Mouse (Mus musculus) monocyte, adult 2 months (primary cell): ENCODE results near the gene BC016579.
A peak's percentile ranks its signal among the peaks of the same experiment; 100 is the strongest.

Source experiments
- DNase-seq, 2 experiments: peaks; one replicate each; pipeline ENCODE4 v3.0.0; 2022; ENCODE audit warnings: low spot score in 2 of 2, low read depth in 1 of 2

BC016579 gene

GRCm38 (mm10) chr16:45643944-45644343 lies 9.9 kb downstream of the BC016579 start:
- no peak for DNase-seq

- DNase-seq = no peak
Measured at GRCm38 (mm10) chr16:45641301-45641700, 12.6 kb downstream of the BC016579 start.

GRCm38 (mm10) chr16:45640070-45640762 lies 13.7 kb downstream of the BC016579 start:
- DNase-seq = no peak

- DNase-seq = no peak
Measured at GRCm38 (mm10) chr16:45635826-45636225, 18.0 kb downstream of the BC016579 start.

- no peak for DNase-seq
Measured at GRCm38 (mm10) chr16:45632420-45632819, 21.4 kb downstream of the BC016579 start.

GRCm38 (mm10) chr16:45630347-45630960 lies 23.4 kb downstream of the BC016579 start:
- peak in 1 of 2 experiments; percentile 37 for DNase-seq

- DNase-seq = no peak
Measured at GRCm38 (mm10) chr16:45629497-45630105, 24.3 kb downstream of the BC016579 start.

GRCm38 (mm10) chr16:45625342-45625741 lies 28.5 kb downstream of the BC016579 start:
- no peak for DNase-seq

- no peak for DNase-seq
Measured at GRCm38 (mm10) chr16:45624791-45625190, 29.1 kb downstream of the BC016579 start.

- no peak for DNase-seq
Measured at GRCm38 (mm10) chr16:45623230-45623629, 30.6 kb downstream of the BC016579 start.

- no peak for DNase-seq
Measured at GRCm38 (mm10) chr16:45619751-45620375, 34.0 kb downstream of the BC016579 start.

GRCm38 (mm10) chr16:45615944-45616343 lies 37.9 kb downstream of the BC016579 start:
- DNase-seq = no peak

- DNase-seq = no peak
Measured at GRCm38 (mm10) chr16:45613247-45613646, 40.6 kb downstream of the BC016579 start.

GRCm38 (mm10) chr16:45610267-45610666 lies 43.6 kb downstream of the BC016579 start, which contains the start of gene Gcsam:
TSS of gene Gcsam (plus strand) at chr16:45610380.
- DNase-seq = no peak

GRCm38 (mm10) chr16:45609300-45609699 lies 44.6 kb downstream of the BC016579 start:
- no peak for DNase-seq

GRCm38 (mm10) chr16:45608481-45608954 lies 45.4 kb downstream of the BC016579 start:
- no peak for DNase-seq

- no peak for DNase-seq
Measured at GRCm38 (mm10) chr16:45595494-45595893, 58.4 kb downstream of the BC016579 start.

GRCm38 (mm10) chr16:45593656-45594055 lies 60.2 kb downstream of the BC016579 start:
- no peak for DNase-seq

- DNase-seq = no peak
Measured at GRCm38 (mm10) chr16:45582512-45582911, 71.4 kb downstream of the BC016579 start.

- DNase-seq = no peak
Measured at GRCm38 (mm10) chr16:45579883-45580282, 74.0 kb downstream of the BC016579 start.
